In the genomic region with DNA sequence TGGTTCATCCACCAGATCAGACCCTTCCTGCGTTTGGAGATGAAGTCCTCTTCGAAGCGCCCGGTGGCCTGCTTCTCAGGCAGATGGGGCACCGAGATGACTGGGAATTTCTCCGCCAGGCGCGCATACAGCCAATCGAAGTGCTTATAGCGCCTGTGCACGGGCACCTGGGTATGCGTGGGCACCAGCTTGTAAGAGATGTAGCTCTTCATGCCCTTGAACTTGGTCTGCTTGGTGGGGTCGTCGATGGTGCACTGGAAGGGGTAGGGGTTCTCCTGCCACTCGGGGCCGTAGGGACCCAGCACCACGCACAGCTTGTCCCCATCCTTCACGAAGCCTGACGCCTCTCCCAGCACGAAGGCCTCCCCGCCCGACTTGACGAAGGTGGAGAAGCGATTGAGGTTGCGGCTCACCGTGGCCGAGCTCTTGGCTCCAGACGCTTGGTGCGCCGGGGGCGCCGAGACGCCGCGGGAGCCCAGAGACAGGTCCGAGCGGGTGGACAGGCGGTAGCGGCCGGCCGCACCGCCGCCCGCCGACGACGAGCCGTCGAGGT, we compare ENCODE assay signal across 8 mouse cellular contexts. TPM values are rescaled to one million over a fixed set of nuclear protein-coding genes. Genes with fewer than 3 reads are reported as not detected.
A peak's percentile ranks its signal among the peaks of the same experiment; 100 is the strongest.
DNase-seq lines count a peak whose midpoint lies in the region; ATAC-seq and TF ChIP-seq lines count a peak whose summit lies in the region.

No protein-coding gene starts in this region.

- peak overlapping the region; percentile 97 for H3K27ac ChIP-seq in heart, embryonic 10.5 days
- no peak overlapping the region for H3K27ac ChIP-seq in ES-E14 (ENCODE audit: insufficient read depth, low read depth, low read length, poor library complexity, severe bottlenecking)
- peak overlapping the region; percentile 90 for H3K27ac ChIP-seq in embryonic facial prominence, embryonic 14.5 days (replicated peaks; ENCODE audit: low read depth, low read length)
- peak overlapping the region; percentile 85; the same call in 1 of the 2 replicates for H3K27ac ChIP-seq in intestine, embryonic 14.5 days (ENCODE audit: low read depth)
- H3K27ac ChIP-seq in midbrain, embryonic 12.5 days (replicated peaks) = peak overlapping the region; percentile 85

- WGBS in heart, embryonic 10.5 days = 10% methylated on average over 47 of the region's 49 CpGs
- WGBS in embryonic facial prominence, embryonic 14.5 days = 11% methylated on average over 32 of the region's 49 CpGs
- WGBS in intestine, embryonic 14.5 days = 11% methylated on average over 49 of the region's 49 CpGs
- WGBS in midbrain, embryonic 12.5 days = 11% methylated on average over 49 of the region's 49 CpGs

- H3K36me3 ChIP-seq in heart, embryonic 10.5 days = peaks cover 10% of the 10 kb centered on the region; the same call in 1 of the 2 replicates
- H3K36me3 ChIP-seq in ES-E14 (ENCODE audit: control insufficient read depth, insufficient read depth, low read length, poor library complexity, severe bottlenecking) = peaks cover 10% of the 10 kb centered on the region; the same call in 1 of the 2 replicates
- H3K36me3 ChIP-seq in embryonic facial prominence, embryonic 14.5 days (ENCODE audit: control insufficient read depth, insufficient read depth, low read length) = peaks cover 5% of the 10 kb centered on the region; the same call in 1 of the 2 replicates
- H3K36me3 ChIP-seq in intestine, embryonic 14.5 days (ENCODE audit: control insufficient read depth, insufficient read depth, low read length) = peaks cover 9% of the 10 kb centered on the region; the same call in 1 of the 2 replicates
- no peaks in the 10 kb centered on the region for H3K36me3 ChIP-seq in midbrain, embryonic 12.5 days

- ATAC-seq in embryonic facial prominence, embryonic 14.5 days (ENCODE audit: low read depth) = no peak
- ATAC-seq in intestine, embryonic 14.5 days (replicated peaks; ENCODE audit: low FRiP score, low TSS enrichment, low read depth) = no peak
- 0 out of 2 replicates have a peak, but pooled peaks have one; percentile 3 for ATAC-seq in midbrain, embryonic 12.5 days (ENCODE audit: low FRiP score, low read depth)

- DNase-seq in heart, embryonic 10.5 days (ENCODE audit: low spot score) = peak; percentile 79
- no peak for DNase-seq in heart, adult 8-10 months (ENCODE audit: low spot score)
- no peak for DNase-seq in ES-E14 (ENCODE audit: low read depth, low spot score)
- DNase-seq in embryonic facial prominence, embryonic 14.5 days (ENCODE audit: low spot score) = no peak
- DNase-seq in intestine, embryonic 14.5 days (ENCODE audit: low spot score) = peak; percentile 81
- DNase-seq in thymus, postnatal 4 days = peak; percentile 64
- DNase-seq in frontal cortex, adult 2 months (ENCODE audit: extremely low spot score in 1 of 2, low spot score in 1 of 2) = no peak

- peak overlapping the region; percentile 84 for H3K4me3 ChIP-seq in heart, embryonic 10.5 days
- H3K4me3 ChIP-seq in ES-E14 (ENCODE audit: insufficient read depth in 1 of 2, low read depth in 1 of 2, low read length in 2 of 2, poor library complexity in 1 of 2, severe bottlenecking in 1 of 2) = peak overlapping the region; percentile 74 to 83
- peak overlapping the region; percentile 88 for H3K4me3 ChIP-seq in embryonic facial prominence, embryonic 14.5 days (ENCODE audit: low read depth, low read length)
- H3K4me3 ChIP-seq in intestine, embryonic 14.5 days (ENCODE audit: low read depth, low read length) = peak overlapping the region; percentile 78
- H3K4me3 ChIP-seq in midbrain, embryonic 12.5 days = peak overlapping the region; percentile 71

- no peaks in the 10 kb centered on the region for H3K9me3 ChIP-seq in heart, embryonic 10.5 days
- H3K9me3 ChIP-seq in ES-E14 (ENCODE audit: control insufficient read depth, insufficient read depth, low read depth, low read length) = no peaks in the 10 kb centered on the region
- no peaks in the 10 kb centered on the region for H3K9me3 ChIP-seq in embryonic facial prominence, embryonic 14.5 days (ENCODE audit: control insufficient read depth, low read length)
- no peaks in the 10 kb centered on the region for H3K9me3 ChIP-seq in intestine, embryonic 14.5 days (ENCODE audit: control insufficient read depth, low read length)
- no peaks in the 10 kb centered on the region for H3K9me3 ChIP-seq in midbrain, embryonic 12.5 days

- peak overlapping the region; percentile 87 for H3K9ac ChIP-seq in ES-E14 (ENCODE audit: insufficient read depth, low read depth, low read length, poor library complexity, severe bottlenecking)
- peak overlapping the region; percentile 88 for H3K9ac ChIP-seq in embryonic facial prominence, embryonic 14.5 days (ENCODE audit: low read depth, low read length)
- peak overlapping the region; percentile 87 for H3K9ac ChIP-seq in intestine, embryonic 14.5 days (ENCODE audit: low read length)
- peak overlapping the region; percentile 88 for H3K9ac ChIP-seq in midbrain, embryonic 12.5 days (replicated peaks)

- no peaks in the 10 kb centered on the region for H3K27me3 ChIP-seq in heart, embryonic 10.5 days (ENCODE audit: insufficient read depth, poor library complexity, severe bottlenecking)
- H3K27me3 ChIP-seq in embryonic facial prominence, embryonic 14.5 days (replicated peaks; ENCODE audit: control insufficient read depth, insufficient read depth, low read length) = no peaks in the 10 kb centered on the region
- H3K27me3 ChIP-seq in intestine, embryonic 14.5 days (replicated peaks; ENCODE audit: control insufficient read depth, insufficient read depth, low read length) = no peaks in the 10 kb centered on the region
- 0 out of 2 replicates have a peak, but pooled peaks cover 4% of the 10 kb centered on the region for H3K27me3 ChIP-seq in midbrain, embryonic 12.5 days

- H3K4me1 ChIP-seq in heart, embryonic 10.5 days = peaks cover 65% of the 10 kb centered on the region
- H3K4me1 ChIP-seq in ES-E14 (ENCODE audit: control insufficient read depth in 2 of 2, insufficient read depth in 2 of 2, low read length in 2 of 2, poor library complexity in 1 of 2) = peaks cover 6 to 12% of the 10 kb centered on the region in 2 experiments; a peak in 2 of 4 replicates
- peaks cover 38% of the 10 kb centered on the region for H3K4me1 ChIP-seq in embryonic facial prominence, embryonic 14.5 days (ENCODE audit: control insufficient read depth, insufficient read depth, low read length)
- peaks cover 47% of the 10 kb centered on the region for H3K4me1 ChIP-seq in intestine, embryonic 14.5 days (replicated peaks; ENCODE audit: control insufficient read depth, insufficient read depth, low read length)
- H3K4me1 ChIP-seq in midbrain, embryonic 12.5 days = peaks cover 52% of the 10 kb centered on the region

- H3K4me2 ChIP-seq in embryonic facial prominence, embryonic 14.5 days (ENCODE audit: low read depth, low read length) = peak overlapping the region; percentile 94
- peak overlapping the region; percentile 92 for H3K4me2 ChIP-seq in intestine, embryonic 14.5 days (ENCODE audit: low read length)
- H3K4me2 ChIP-seq in midbrain, embryonic 12.5 days (replicated peaks) = peak overlapping the region; percentile 91

- in situ Hi-C loops in ES-E14 (cut with MboI; ENCODE audit: low sequenced_read_pairs in 2 of 2, unreplicated experiment in 2 of 2) = no loop called here

TF ChIP-seq in ES-E14, 5 proteins besides CTCF, POLR2A, EP300 and RAD21:
- no peak for TF ChIP-seq ZNF384 (IDR thresholded peaks at IDR 0.05; ENCODE audit: low read depth, low read length)
- TF ChIP-seq HCFC1 (IDR thresholded peaks at IDR 0.05; ENCODE audit: borderline replicate concordance, insufficient read depth, low read length) = no peak
- TF ChIP-seq CHD2 (IDR thresholded peaks at IDR 0.05; ENCODE audit: low read depth, low read length) = no peak
- no peak for TF ChIP-seq MAFK (IDR thresholded peaks at IDR 0.05; ENCODE audit: insufficient read depth, low read depth, low read length)
- no peak for TF ChIP-seq ZC3H11A (IDR thresholded peaks at IDR 0.05; ENCODE audit: borderline replicate concordance, low read depth, low read length)

RNA-seq across cellular contexts. Expression of gene Snx18, which starts 0.9 kb away (rescaled TPM):
- polyA plus RNA-seq in heart, embryonic 10.5 days (2016; fragmentation: Nextera tagmentation; extraction: Ambion mirVana) = 18.0 and 22.4 TPM in 2 replicates
- 10 to 100 TPM; 16.4 to 18.9 (median 18.0) TPM for total RNA-seq in heart, adult 8-10 months (2022)
- total RNA-seq in ES-E14 (2012; rRNA removed) = 45.6 and 47.5 TPM in 2 replicates
- polyA plus RNA-seq in embryonic facial prominence, embryonic 14.5 days (2014; fragmentation: Nextera tagmentation; extraction: Ambion mirVana) = 31.5 and 33.8 TPM in 2 replicates
- 21.3 and 24.0 TPM in 2 replicates for polyA plus RNA-seq in intestine, embryonic 14.5 days (2014; fragmentation: Nextera tagmentation; extraction: Ambion mirVana)
- 20.8 and 21.8 TPM in 2 replicates for polyA plus RNA-seq in midbrain, embryonic 12.5 days (2016; fragmentation: Nextera tagmentation; extraction: Ambion mirVana)
- 17.5 and 19.5 TPM in 2 replicates for polyA plus RNA-seq in frontal cortex, adult 2 months (2012; rRNA removed)

RNA-seq across cellular contexts. Expression of gene Hspb3, which starts 46.1 kb away (rescaled TPM):
- 42.9 and 76.4 TPM in 2 replicates for polyA plus RNA-seq in heart, embryonic 10.5 days (2016; fragmentation: Nextera tagmentation; extraction: Ambion mirVana)
- 10 to 100 TPM; 15.4 to 22.3 (median 18.7) TPM for total RNA-seq in heart, adult 8-10 months (2022)
- 0.32 TPM in 1 of 2 replicates, not detected in the other for total RNA-seq in ES-E14 (2012; rRNA removed)
- 20.2 and 29.3 TPM in 2 replicates for polyA plus RNA-seq in embryonic facial prominence, embryonic 14.5 days (2014; fragmentation: Nextera tagmentation; extraction: Ambion mirVana)
- polyA plus RNA-seq in intestine, embryonic 14.5 days (2014; fragmentation: Nextera tagmentation; extraction: Ambion mirVana) = not detected in 2 replicates
- polyA plus RNA-seq in midbrain, embryonic 12.5 days (2016; fragmentation: Nextera tagmentation; extraction: Ambion mirVana) = 0.31 TPM in 1 of 2 replicates, not detected in the other
- polyA plus RNA-seq in frontal cortex, adult 2 months (2012; rRNA removed) = 7.3 and 8.5 TPM in 2 replicates

Comparison
In these comparisons a context has a peak if more than half of its experiments do, and no peak if none do; other contexts are left out.
1. DNase-seq: peak in heart, embryonic 10.5 days (single experiment), intestine, embryonic 14.5 days (single experiment) and thymus, postnatal 4 days (single experiment); none in heart, adult 8-10 months (single experiment), ES-E14 (single experiment), embryonic facial prominence, embryonic 14.5 days (single experiment) and frontal cortex, adult 2 months (0 of 2).
2. Peak in every context shown above with its lines, with median percentiles within 50 percentile points of each other: H3K4me3 ChIP-seq, H3K9ac ChIP-seq and H3K4me2 ChIP-seq.